Mouse (Mus musculus) midbrain, embryonic 14.5 days (tissue): ENCODE results near the gene Arsb. TPM values are rescaled to one million over a fixed set of nuclear protein-coding genes. Genes with fewer than 3 reads are reported as not detected.

ENCODE experiments used
- ATAC-seq: fragments of 200-750 bp; cut with Nextera tagmentation; 2 replicates; pipeline ENCODE4 v1.8.0; 2017; ENCODE audit warnings: moderate number of reproducible peaks, moderate library complexity; ENCODE audit not compliant: low FRiP score, low TSS enrichment
- DNase-seq: peaks from one replicate; pipeline ENCODE4 v3.0.0-alpha.2; 2015
- H3K27ac ChIP-seq: fragments of 300-500 bp; sonication (generic); replicated peaks from 2 replicates; pipeline ENCODE4 v1.5.1; 2014; ENCODE audit warnings: mild to moderate bottlenecking, low read depth, low read length, moderate library complexity
- H3K27me3 ChIP-seq: fragments of 300-500 bp; sonication (generic); 2 replicates; pipeline ENCODE4 v1.6.1; 2014; ENCODE audit warnings: low read length, control low read depth, mixed read lengths; ENCODE audit not compliant: control insufficient read depth, insufficient read depth
- H3K36me3 ChIP-seq: fragments of 300-500 bp; sonication (generic); 2 replicates; pipeline ENCODE4 v1.6.1; 2014; ENCODE audit warnings: low read length, control low read depth; ENCODE audit not compliant: control insufficient read depth, insufficient read depth
- H3K4me1 ChIP-seq: fragments of 300-500 bp; sonication (generic); 2 replicates; pipeline ENCODE4 v1.6.1; 2014; ENCODE audit warnings: mild to moderate bottlenecking, antibody characterized with exemption, low read length, control low read depth; ENCODE audit not compliant: control insufficient read depth, insufficient read depth
- H3K4me2 ChIP-seq: fragments of 300-500 bp; sonication (generic); 2 replicates; pipeline ENCODE4 v1.6.1; 2014; ENCODE audit warnings: mild to moderate bottlenecking, low read length, moderate library complexity
- H3K4me3 ChIP-seq: fragments of 300-500 bp; sonication (generic); replicated peaks from 2 replicates; pipeline ENCODE4 v1.5.1; 2014; ENCODE audit warnings: low read depth, low read length
- H3K9ac ChIP-seq: fragments of 300-500 bp; sonication (generic); replicated peaks from 2 replicates; pipeline ENCODE4 v1.6.1; 2014; ENCODE audit warnings: mild to moderate bottlenecking, low read length, moderate library complexity
- H3K9me3 ChIP-seq: fragments of 300-500 bp; sonication (generic); 2 replicates; pipeline ENCODE4 v1.6.1; 2016; ENCODE audit warnings: low read length, control low read depth, mixed read lengths; ENCODE audit not compliant: control insufficient read depth
- WGBS: fragments of 180-500 bp; shearing (Covaris S2); extraction: QIAGEN DNeasy Blood & Tissue Kit; methylation state at CpG from one replicate; pipeline ENCODE4 v1.1.7; 2014; 5-methylcytosine and 5-hydroxymethylcytosine counted together
- polyA plus RNA-seq: library from polyadenylated mRNA; unstranded; fragments of >200 nt; fragmentation: Nextera tagmentation; extraction: Ambion mirVana; gene quantifications from 2 replicates; pipeline ENCODE4 v1.2.1, GENCODE M21; 2014

Gene Arsb
- polyA plus RNA-seq, 1 experiment from 2014 or later = 12.7 TPM

DNA sequence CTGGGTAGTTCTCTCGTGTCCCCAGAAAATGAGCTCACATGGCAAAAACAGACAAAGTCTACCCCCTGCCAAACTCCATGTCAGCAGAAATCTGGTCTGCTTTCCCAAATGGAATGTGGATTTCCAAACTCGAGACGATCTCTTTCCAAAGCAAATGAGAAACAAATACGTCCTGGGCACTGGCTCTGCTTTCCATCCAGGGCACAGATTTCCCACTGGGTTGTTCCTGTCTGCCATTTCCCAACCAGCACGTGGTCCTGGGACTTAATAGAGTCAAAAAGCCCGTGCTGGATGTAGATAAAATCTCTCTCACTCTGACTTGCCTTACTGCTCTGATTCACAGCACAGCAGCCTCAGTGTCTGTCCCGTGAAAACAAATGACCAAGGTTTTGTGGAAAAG, 139.6 kb downstream of the Arsb start:
- no peak overlapping the region for H3K4me2 ChIP-seq
- WGBS = 64% methylated on average over 7 of the region's 7 CpGs
- no peaks in the 10 kb centered on the region for H3K9me3 ChIP-seq
- no peak overlapping the region for H3K4me3 ChIP-seq
- DNase-seq = no peak
- H3K36me3 ChIP-seq = no peaks in the 10 kb centered on the region
- no peak overlapping the region for H3K9ac ChIP-seq
- H3K27ac ChIP-seq = no peak overlapping the region
- peaks cover under 1% of the 10 kb centered on the region; the same call in 1 of the 2 replicates for H3K4me1 ChIP-seq
- no peak for ATAC-seq
- no peaks in the 10 kb centered on the region for H3K27me3 ChIP-seq

DNA sequence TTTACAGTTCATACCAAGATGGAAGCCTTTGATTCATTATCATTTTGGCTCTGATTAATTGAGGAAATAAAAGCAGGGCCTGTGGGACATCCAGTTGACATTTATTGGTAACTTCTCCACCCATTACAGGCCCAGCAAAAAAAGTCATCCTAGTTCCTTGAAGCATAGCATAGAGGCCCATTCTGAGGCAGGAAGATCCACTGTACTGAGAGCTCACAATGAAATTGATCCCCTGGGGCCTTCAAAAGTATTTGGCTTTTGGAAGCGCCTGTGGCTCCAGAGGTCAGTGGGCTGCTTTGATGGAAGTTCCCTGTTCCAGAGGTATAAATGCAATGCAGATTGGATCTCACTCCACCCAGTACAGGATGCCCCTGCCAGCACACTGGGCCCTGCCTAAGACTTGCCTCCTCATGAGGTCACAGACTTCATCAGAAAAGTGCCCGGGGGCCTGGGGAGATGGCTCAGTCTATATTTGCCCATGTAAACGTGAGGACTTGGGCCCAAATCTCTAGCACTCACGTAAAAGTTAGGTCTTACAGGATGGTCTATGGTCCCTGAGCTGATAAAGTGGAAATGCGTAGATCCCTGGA, 141.0 kb downstream of the Arsb start:
- no peak for DNase-seq
- Histone ChIP-seq H3K36me3 (no peaks in the 10 kb centered on the region), H3K27me3 (no peaks in the 10 kb centered on the region), H3K9me3 (no peaks in the 10 kb centered on the region), H3K9ac (no peak overlapping the region), H3K4me2 (no peak overlapping the region), H3K4me3 (no peak overlapping the region), H3K27ac (no peak overlapping the region), H3K4me1 (peaks cover 4% of the 10 kb centered on the region; the same call in 1 of the 2 replicates)
- ATAC-seq = no peak
- WGBS = 83% methylated on average over 5 of the region's 5 CpGs

GRCm38 (mm10) chr13:93914206-93914605, 142.8 kb downstream of the Arsb start:
- WGBS = 92% methylated on average over 3 of the region's 3 CpGs
- DNase-seq = no peak

GRCm38 (mm10) chr13:93915641-93916570, 144.5 kb downstream of the Arsb start:
- DNase-seq = peak; percentile 30
- H3K27me3 ChIP-seq = no peaks in the 10 kb centered on the region
- no peaks in the 10 kb centered on the region for H3K36me3 ChIP-seq
- H3K4me3 ChIP-seq = no peak overlapping the region
- no peaks in the 10 kb centered on the region for H3K9me3 ChIP-seq
- 46% methylated on average over 16 of the region's 16 CpGs for WGBS
- peaks cover 4% of the 10 kb centered on the region; the same call in 1 of the 2 replicates for H3K4me1 ChIP-seq
- H3K9ac ChIP-seq = no peak overlapping the region
- ATAC-seq = no peak
- H3K4me2 ChIP-seq = no peak overlapping the region
- H3K27ac ChIP-seq = no peak overlapping the region

More at GRCm38 (mm10) chr13:93914206-93914605, 142.8 kb downstream of the Arsb start:
- no peaks in the 10 kb centered on the region for H3K27me3 ChIP-seq
- no peaks in the 10 kb centered on the region for H3K36me3 ChIP-seq
- no peak overlapping the region for H3K4me3 ChIP-seq
- no peaks in the 10 kb centered on the region for H3K9me3 ChIP-seq
- peaks cover 4% of the 10 kb centered on the region; the same call in 1 of the 2 replicates for H3K4me1 ChIP-seq
- no peak overlapping the region for H3K4me2 ChIP-seq
- H3K9ac ChIP-seq = no peak overlapping the region
- no peak overlapping the region for H3K27ac ChIP-seq
- ATAC-seq = no peak

- Histone ChIP-seq H3K9me3 (no peaks in the 10 kb centered on the region), H3K27me3 (no peaks in the 10 kb centered on the region), H3K4me1 (peaks cover 4% of the 10 kb centered on the region; the same call in 1 of the 2 replicates), H3K4me3 (no peak overlapping the region), H3K9ac (no peak overlapping the region), H3K27ac (no peak overlapping the region), H3K4me2 (no peak overlapping the region), H3K36me3 (no peaks in the 10 kb centered on the region)
- DNase-seq (no peak), ATAC-seq (no peak)
- 77% methylated on average over 3 of the region's 3 CpGs for WGBS
Measured at GRCm38 (mm10) chr13:93919536-93919935, 148.1 kb downstream of the Arsb start.

DNA sequence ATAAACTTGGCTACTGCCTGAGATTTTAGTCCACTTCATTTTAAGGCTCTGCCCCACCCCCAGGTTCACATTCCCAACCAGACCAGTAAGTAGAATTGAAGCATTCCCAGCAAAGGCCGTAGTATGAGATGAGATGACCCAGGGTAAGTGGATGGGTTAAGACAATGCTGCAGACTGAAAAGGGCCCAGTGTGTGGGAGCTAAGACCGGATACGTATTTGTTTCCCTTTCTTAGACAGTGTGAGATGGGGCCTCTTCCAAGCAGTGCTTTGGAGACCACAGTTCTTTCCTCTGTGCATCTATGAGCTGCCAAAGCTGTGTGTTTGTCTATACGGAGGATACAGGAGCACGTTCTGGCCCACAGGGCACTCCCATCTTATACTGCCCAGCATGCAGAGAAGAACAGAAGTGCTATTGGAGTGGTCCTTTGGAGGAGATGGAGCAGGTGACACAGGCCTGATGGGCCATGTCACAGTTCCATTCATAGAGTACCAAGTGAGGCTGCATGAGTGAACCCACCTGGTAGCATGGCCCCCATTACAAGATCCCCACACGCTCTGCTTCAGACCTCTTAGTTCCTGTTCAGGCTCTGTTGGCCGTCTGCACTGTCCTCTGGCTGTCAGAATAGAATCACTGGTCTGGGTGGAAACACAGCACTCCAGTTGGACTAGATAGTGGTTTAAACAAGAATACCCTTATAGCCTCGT, 148.8 kb downstream of the Arsb start:
- ATAC-seq (no peak), DNase-seq (no peak)
- Histone ChIP-seq H3K4me3 (no peak overlapping the region), H3K27ac (no peak overlapping the region), H3K9ac (no peak overlapping the region), H3K36me3 (no peaks in the 10 kb centered on the region), H3K27me3 (no peaks in the 10 kb centered on the region), H3K4me2 (no peak overlapping the region), H3K9me3 (no peaks in the 10 kb centered on the region), H3K4me1 (peaks cover 4% of the 10 kb centered on the region; the same call in 1 of the 2 replicates)
- WGBS = 77% methylated on average over 8 of the region's 8 CpGs

DNA sequence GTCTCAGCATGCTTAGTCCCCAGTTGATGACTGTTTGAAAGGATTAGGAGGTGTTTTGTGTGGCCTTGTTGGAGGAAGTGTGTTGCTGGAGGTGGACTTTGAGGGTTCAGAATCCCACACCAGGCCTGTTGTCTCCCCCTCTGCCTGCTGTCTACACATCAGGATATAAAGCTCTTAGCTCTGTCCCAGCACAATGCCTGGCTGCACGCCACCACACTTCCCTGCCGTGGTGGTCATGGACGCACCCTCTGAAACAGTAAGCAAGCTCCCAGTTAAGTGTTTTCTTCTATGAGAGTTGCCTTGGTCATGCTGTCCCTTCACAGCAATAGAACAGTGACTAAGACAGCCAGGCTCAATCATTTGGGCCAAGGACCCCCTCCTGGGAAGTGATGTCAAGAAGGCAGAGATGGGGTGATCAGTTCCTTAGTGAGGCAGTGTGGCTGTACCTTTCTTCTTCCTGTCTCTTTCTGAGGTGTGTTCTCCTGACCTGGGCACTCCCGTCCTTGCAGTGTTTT, 149.4 kb downstream of the Arsb start:
- no peak overlapping the region for H3K9ac ChIP-seq
- no peak for DNase-seq
- H3K4me2 ChIP-seq = no peak overlapping the region
- no peaks in the 10 kb centered on the region for H3K9me3 ChIP-seq
- WGBS = 77% methylated on average over 4 of the region's 4 CpGs
- H3K27me3 ChIP-seq = no peaks in the 10 kb centered on the region
- H3K4me3 ChIP-seq = no peak overlapping the region
- H3K36me3 ChIP-seq = no peaks in the 10 kb centered on the region
- H3K4me1 ChIP-seq = peaks cover 4% of the 10 kb centered on the region; the same call in 1 of the 2 replicates
- H3K27ac ChIP-seq = no peak overlapping the region
- ATAC-seq = no peak

GRCm38 (mm10) chr13:93921831-93922565, 150.6 kb downstream of the Arsb start:
- no peak for DNase-seq
- no peak for ATAC-seq

More at GRCm38 (mm10) chr13:93921831-93922565, 150.6 kb downstream of the Arsb start:
- Histone ChIP-seq H3K36me3 (no peaks in the 10 kb centered on the region), H3K27me3 (no peaks in the 10 kb centered on the region), H3K27ac (no peak overlapping the region), H3K9ac (no peak overlapping the region), H3K4me3 (no peak overlapping the region), H3K4me2 (no peak overlapping the region), H3K4me1 (no peaks in the 10 kb centered on the region), H3K9me3 (no peaks in the 10 kb centered on the region)
- WGBS = 85% methylated on average over 5 of the region's 5 CpGs
